Mouse (Mus musculus): ENCODE data around the gene Epm2aip1. TPM values are rescaled to one million over a fixed set of nuclear protein-coding genes. Genes with fewer than 3 reads are reported as not detected.

Gene Epm2aip1
- total RNA-seq, 2 experiments from 2014 or later: 26.8 to 29.9 TPM

Other genes starting within 250 kb of the Epm2aip1 start
- 1 to 10 TPM; 4.7 to 4.8 TPM for gene Ccrl2, start 214.4 kb upstream of the Epm2aip1 start, total RNA-seq (2021)
- gene Lrrfip2, start 154.3 kb upstream of the Epm2aip1 start, total RNA-seq (2021): 10 to 100 TPM; 72.3 to 80.8 TPM
- gene Mlh1, start 138 bp upstream of the Epm2aip1 start, total RNA-seq (2021): 10 to 100 TPM; 11.1 to 17.8 TPM
- under 1 TPM; 0.49 to 0.52 TPM for gene Trank1, start 39.8 kb downstream of the Epm2aip1 start, total RNA-seq (2021)
- gene Dclk3, start 167.2 kb downstream of the Epm2aip1 start, total RNA-seq (2021): 1 to 10 TPM; 1.2 to 1.4 TPM

Data from gastrocnemius, postnatal 10 days (tissue).